Mouse (Mus musculus) embryo, embryonic 10.5 days (tissue): ENCODE measurements at regions not wholly inside any gene's neighbourhood (a gene's known extent, or its start where the extent isn't known, plus 50 kb on each side); places are given as distances from the start of the nearest gene placed in this dataset.
"Not testable (repeated sequence)": the region's sequence is repeated elsewhere in the genome, so short reads cannot be mapped to it uniquely, and the experiment has no call there.

Experiments used
- DNase-seq: peaks from one replicate; pipeline ENCODE4 v3.0.0-alpha.2; 2015; ENCODE audit warnings: low spot score

GRCm38 (mm10) chr16:3114473-3115335, 476.1 kb upstream of the Olfr161 start:
- not testable (repeated sequence) for DNase-seq

- DNase-seq: peak; percentile 20
These were observed 475.3 kb upstream of the Olfr161 start for GRCm38 (mm10) chr16:3115336-3116112.

- not testable (repeated sequence) for DNase-seq
These were observed 474.7 kb upstream of the Olfr161 start for GRCm38 (mm10) chr16:3116113-3116511.

- DNase-seq: not testable (repeated sequence)
These were observed 469.6 kb upstream of the Olfr161 start for GRCm38 (mm10) chr16:3121216-3121615.

- DNase-seq: not testable (repeated sequence)
These were observed 468.5 kb upstream of the Olfr161 start for GRCm38 (mm10) chr16:3122145-3122860.

GRCm38 (mm10) chr16:3122861-3123477, 467.9 kb upstream of the Olfr161 start:
- peak; percentile 12 for DNase-seq

GRCm38 (mm10) chr16:3127317-3127716, 463.5 kb upstream of the Olfr161 start:
- not testable (repeated sequence) for DNase-seq
